Mouse (Mus musculus) heart, embryonic 12.5 days (tissue): Measurements from ENCODE around the gene Dlx4. TPM values are rescaled to one million over a fixed set of nuclear protein-coding genes. Genes with fewer than 3 reads are reported as not detected.
A peak's percentile ranks its signal among the peaks of the same experiment; 100 is the strongest.

Experiments used
- ATAC-seq: fragments of 200-750 bp; cut with Nextera tagmentation; 2 replicates; pipeline ENCODE4 v1.8.0; 2017; ENCODE audit warnings: moderate TSS enrichment, moderate library complexity; ENCODE audit not compliant: insufficient number of reproducible peaks, low FRiP score
- H3K27ac ChIP-seq: fragments of 300-500 bp; sonication (generic); 2 replicates; pipeline ENCODE4 v1.5.1; 2016; ENCODE audit warnings: mild to moderate bottlenecking, moderate library complexity; ENCODE audit not compliant: poor library complexity, severe bottlenecking
- H3K27me3 ChIP-seq: fragments of 300-500 bp; sonication (generic); replicated peaks from 2 replicates; pipeline ENCODE4 v1.6.1; 2016; ENCODE audit warnings: mild to moderate bottlenecking, moderate library complexity
- H3K36me3 ChIP-seq: fragments of 300-500 bp; sonication (generic); 2 replicates; pipeline ENCODE4 v1.6.1; 2016; ENCODE audit warnings: mild to moderate bottlenecking, moderate library complexity
- H3K4me1 ChIP-seq: fragments of 300-500 bp; sonication (generic); replicated peaks from 2 replicates; pipeline ENCODE4 v1.6.1; 2016; ENCODE audit warnings: mild to moderate bottlenecking
- H3K4me2 ChIP-seq: fragments of 300-500 bp; sonication (generic); 2 replicates; pipeline ENCODE4 v1.6.1; 2016; ENCODE audit warnings: mild to moderate bottlenecking, moderate library complexity
- H3K4me3 ChIP-seq: fragments of 300-500 bp; sonication (generic); 2 replicates; pipeline ENCODE4 v1.5.1; 2016; ENCODE audit warnings: mild to moderate bottlenecking
- H3K9ac ChIP-seq: fragments of 300-500 bp; sonication (generic); 2 replicates; pipeline ENCODE4 v1.6.1; 2016; ENCODE audit warnings: mild to moderate bottlenecking, moderate library complexity
- H3K9me3 ChIP-seq: fragments of 300-500 bp; sonication (generic); replicated peaks from 2 replicates; pipeline ENCODE4 v1.6.1; 2016; ENCODE audit warnings: mild to moderate bottlenecking, moderate library complexity
- WGBS: fragments of 180-500 bp; shearing (Covaris S2); methylation state at CpG from one replicate; pipeline ENCODE4 v1.1.7; 2016; 5-methylcytosine and 5-hydroxymethylcytosine counted together
- polyA plus RNA-seq: library from polyadenylated mRNA; unstranded; fragments of >200 nt; fragmentation: Nextera tagmentation; extraction: Ambion mirVana; gene quantifications from 2 replicates; pipeline ENCODE4 v1.2.1, GENCODE M21; 2016

Gene Dlx4
- polyA plus RNA-seq, 1 experiment from 2014 or later: 0.14 TPM

- ATAC-seq: no peak
- H3K27me3 ChIP-seq: peaks cover 8% of the 10 kb centered on the region; the same call in 1 of the 2 replicates
- no peak overlapping the region for H3K9ac ChIP-seq
- H3K4me1 ChIP-seq: peaks cover 40% of the 10 kb centered on the region
- H3K4me3 ChIP-seq: no peak overlapping the region
- H3K9me3 ChIP-seq: 0 out of 2 replicates have a peak, but pooled peaks cover 3% of the 10 kb centered on the region
- 89% methylated on average over 19 of the region's 19 CpGs for WGBS
- H3K4me2 ChIP-seq: no peak overlapping the region
- H3K27ac ChIP-seq: no peak overlapping the region
- H3K36me3 ChIP-seq: no peaks in the 10 kb centered on the region
These were observed 43.7 kb downstream of the Dlx4 start for GRCm38 (mm10) chr11:95102161-95102904.

GRCm38 (mm10) chr11:95101071-95101788 lies 44.8 kb downstream of the Dlx4 start:
- Histone ChIP-seq H3K9me3 (0 out of 2 replicates have a peak, but pooled peaks cover 3% of the 10 kb centered on the region), H3K36me3 (no peaks in the 10 kb centered on the region), H3K27me3 (peaks cover 4% of the 10 kb centered on the region; the same call in 1 of the 2 replicates), H3K4me3 (no peak overlapping the region), H3K27ac (no peak overlapping the region), H3K4me1 (peaks cover 47% of the 10 kb centered on the region), H3K4me2 (no peak overlapping the region), H3K9ac (no peak overlapping the region)
- 36% methylated on average over 16 of the region's 16 CpGs for WGBS
- ATAC-seq: no peak

- Histone ChIP-seq H3K4me1 (peaks cover 39% of the 10 kb centered on the region), H3K27ac (no peak overlapping the region), H3K27me3 (peaks cover 4% of the 10 kb centered on the region; the same call in 1 of the 2 replicates), H3K4me2 (no peak overlapping the region), H3K4me3 (no peak overlapping the region), H3K36me3 (no peaks in the 10 kb centered on the region), H3K9ac (no peak overlapping the region), H3K9me3 (0 out of 2 replicates have a peak, but pooled peaks cover 3% of the 10 kb centered on the region)
- WGBS: 48% methylated on average over 3 of the region's 3 CpGs
- ATAC-seq: no peak
These were observed 45.7 kb downstream of the Dlx4 start for GRCm38 (mm10) chr11:95100393-95100792.

- no peak for ATAC-seq
- Histone ChIP-seq H3K4me3 (no peak overlapping the region), H3K9ac (no peak overlapping the region), H3K27me3 (peaks cover 4% of the 10 kb centered on the region; the same call in 1 of the 2 replicates), H3K9me3 (peaks cover 7% of the 10 kb centered on the region; the same call in 1 of the 2 replicates), H3K4me1 (peaks cover 22% of the 10 kb centered on the region), H3K4me2 (no peak overlapping the region), H3K36me3 (no peaks in the 10 kb centered on the region), H3K27ac (no peak overlapping the region)
- WGBS: 78% methylated on average over 5 of the region's 5 CpGs
These were observed 47.5 kb downstream of the Dlx4 start for GRCm38 (mm10) chr11:95098346-95099095.

GRCm38 (mm10) chr11:95097889-95098288 lies 48.2 kb downstream of the Dlx4 start:
- Histone ChIP-seq H3K36me3 (no peaks in the 10 kb centered on the region), H3K27me3 (peaks cover 4% of the 10 kb centered on the region; the same call in 1 of the 2 replicates), H3K27ac (no peak overlapping the region), H3K4me2 (no peak overlapping the region), H3K4me1 (peaks cover 25% of the 10 kb centered on the region), H3K9me3 (peaks cover 4% of the 10 kb centered on the region; the same call in 1 of the 2 replicates), H3K4me3 (no peak overlapping the region), H3K9ac (no peak overlapping the region)
- no peak for ATAC-seq
- WGBS: 68% methylated on average over 6 of the region's 6 CpGs

- 49% methylated on average over 4 of the region's 4 CpGs for WGBS
- Histone ChIP-seq H3K27ac (peak overlapping the region; percentile 42; the same call in 1 of the 2 replicates), H3K4me3 (no peak overlapping the region), H3K9me3 (peaks cover 4% of the 10 kb centered on the region; the same call in 1 of the 2 replicates), H3K36me3 (no peaks in the 10 kb centered on the region), H3K9ac (no peak overlapping the region), H3K4me2 (no peak overlapping the region), H3K27me3 (peaks cover 4% of the 10 kb centered on the region; the same call in 1 of the 2 replicates), H3K4me1 (peaks cover 27% of the 10 kb centered on the region)
- peak; percentile 60 for ATAC-seq
These were observed 49.3 kb downstream of the Dlx4 start for GRCm38 (mm10) chr11:95096608-95097373.

- 79% methylated on average over 10 of the region's 10 CpGs for WGBS
- ATAC-seq: no peak
- Histone ChIP-seq H3K27me3 (peaks cover 4% of the 10 kb centered on the region; the same call in 1 of the 2 replicates), H3K27ac (no peak overlapping the region), H3K9ac (no peak overlapping the region), H3K4me1 (peaks cover 27% of the 10 kb centered on the region), H3K9me3 (peaks cover 4% of the 10 kb centered on the region; the same call in 1 of the 2 replicates), H3K36me3 (no peaks in the 10 kb centered on the region), H3K4me2 (no peak overlapping the region), H3K4me3 (no peak overlapping the region)
These were observed 50.5 kb downstream of the Dlx4 start for GRCm38 (mm10) chr11:95095596-95095995.

GRCm38 (mm10) chr11:95093077-95093476 lies 53.0 kb downstream of the Dlx4 start:
- Histone ChIP-seq H3K4me3 (no peak overlapping the region), H3K27ac (no peak overlapping the region)
- WGBS: 45% methylated on average over 5 of the region's 5 CpGs

More at GRCm38 (mm10) chr11:95093077-95093476, 53.0 kb downstream of the Dlx4 start:
- ATAC-seq: no peak
- H3K4me1 ChIP-seq: peaks cover 36% of the 10 kb centered on the region
- peaks cover 4% of the 10 kb centered on the region; the same call in 1 of the 2 replicates for H3K9me3 ChIP-seq
- no peak overlapping the region for H3K4me2 ChIP-seq
- no peak overlapping the region for H3K9ac ChIP-seq
- no peaks in the 10 kb centered on the region for H3K27me3 ChIP-seq
- no peaks in the 10 kb centered on the region for H3K36me3 ChIP-seq
